Mouse (Mus musculus): ENCODE data around the gene Tmem126a. TPM values are rescaled to one million over a fixed set of nuclear protein-coding genes. Genes with fewer than 3 reads are reported as not detected.

The Tmem126a gene
- total RNA-seq, 2 experiments from 2014 or later = 42.1 to 68.4 TPM

DNA sequence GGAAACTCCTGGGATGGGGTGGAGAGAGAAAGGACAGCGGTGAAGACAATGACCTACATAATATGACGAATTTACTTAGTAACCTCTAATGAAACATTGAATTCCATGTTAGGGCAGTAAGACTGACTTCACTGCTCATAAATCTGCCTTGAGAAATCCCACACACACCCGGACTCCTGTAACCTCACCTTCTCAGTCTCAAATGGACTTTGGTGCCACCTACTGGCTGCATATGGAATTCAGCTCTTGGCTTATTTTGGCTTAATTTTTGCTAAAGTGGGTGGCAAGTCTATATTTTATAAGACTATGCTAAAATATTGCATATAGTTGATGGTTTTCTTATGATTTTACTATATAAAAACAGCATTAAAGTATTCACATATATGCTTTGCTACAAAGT, 47.1 kb downstream of the Tmem126a start:
- peak; percentile 92 for ATAC-seq (replicated peaks; ENCODE audit: poor library complexity)

Other genes starting within 250 kb of the Tmem126a start
- gene Ccdc83, start 191.5 kb downstream of the Tmem126a start, total RNA-seq (2015) = not detected in 2 replicates
- not detected in 2 replicates for gene Ccdc83, start 191.5 kb downstream of the Tmem126a start, total RNA-seq (2017)
- gene Sytl2, start 155.0 kb downstream of the Tmem126a start, total RNA-seq (2015) = 0.10 TPM in 1 of 2 replicates, not detected in the other
- 0.17 and 1.0 TPM in 2 replicates for gene Sytl2, start 155.0 kb downstream of the Tmem126a start, total RNA-seq (2017)
- not detected in 2 replicates for gene Ccdc89, start 30.7 kb downstream of the Tmem126a start, total RNA-seq (2015)
- 0.54 and 0.58 TPM in 2 replicates for gene Ccdc89, start 30.7 kb downstream of the Tmem126a start, total RNA-seq (2017)
- 104 and 106 TPM in 2 replicates for gene Crebzf, start 14.5 kb downstream of the Tmem126a start, total RNA-seq (2015)
- gene Crebzf, start 14.5 kb downstream of the Tmem126a start, total RNA-seq (2017) = 55.0 and 76.4 TPM in 2 replicates
- gene Tmem126b, start 18.8 kb upstream of the Tmem126a start, total RNA-seq (2015) = 9.3 and 12.1 TPM in 2 replicates
- 11.3 and 12.8 TPM in 2 replicates for gene Tmem126b, start 18.8 kb upstream of the Tmem126a start, total RNA-seq (2017)
- 0.54 and 1.1 TPM in 2 replicates for gene Dlg2, start 19.4 kb upstream of the Tmem126a start, total RNA-seq (2015)
- 0.25 and 2.1 TPM in 2 replicates for gene Dlg2, start 19.4 kb upstream of the Tmem126a start, total RNA-seq (2017)